Mouse (Mus musculus) ES-E14 (cell line): ENCODE results near the gene Prss57.

Source experiments
- CHD2 ChIP-seq: IDR thresholded peaks from 2 replicates; pipeline ENCODE4 v1.6.1; 2014; ENCODE audit warnings: mild to moderate bottlenecking, low read depth, low read length, inconsistent platforms
- HCFC1 ChIP-seq: IDR thresholded peaks from 2 replicates; pipeline ENCODE4 v1.6.1; 2012; ENCODE audit warnings: low read length, inconsistent platforms, borderline replicate concordance; ENCODE audit not compliant: insufficient read depth
- MAFK ChIP-seq: IDR thresholded peaks from 2 replicates; pipeline ENCODE4 v1.6.1; 2014; ENCODE audit warnings: mild to moderate bottlenecking, low read depth, low read length, inconsistent platforms; ENCODE audit not compliant: insufficient read depth
- ZC3H11A ChIP-seq: IDR thresholded peaks from 2 replicates; pipeline ENCODE4 v1.6.1; 2012; ENCODE audit warnings: low read depth, mild to moderate bottlenecking, inconsistent platforms, low read length, borderline replicate concordance
- ZNF384 ChIP-seq: IDR thresholded peaks from 2 replicates; pipeline ENCODE4 v1.6.1; 2012; ENCODE audit warnings: low read depth, low read length, inconsistent platforms

GRCm38 (mm10) chr10:79824413-79824812 is 33.7 kb upstream of the Prss57 start:
- TF ChIP-seq ZNF384 = no peak
- no peak for TF ChIP-seq MAFK
- TF ChIP-seq ZC3H11A = no peak
- TF ChIP-seq HCFC1 = no peak
- TF ChIP-seq CHD2 = no peak
